Mouse (Mus musculus) lung, adult 2 months (tissue): Measurements from ENCODE around the gene Snapin.

Experiments
- CTCF ChIP-seq: fragments of 200-500 bp; IDR thresholded peaks from 2 replicates; pipeline ENCODE4 v1.5.1; 2011; ENCODE audit warnings: mild to moderate bottlenecking, low read length, control low read depth; ENCODE audit not compliant: insufficient read depth
- POLR2A ChIP-seq: fragments of 200-500 bp; IDR thresholded peaks from 2 replicates; pipeline ENCODE4 v1.6.1; 2011; ENCODE audit warnings: low read depth, mild to moderate bottlenecking, control low read depth, low read length, borderline replicate concordance; ENCODE audit errors: extremely low read depth

DNA sequence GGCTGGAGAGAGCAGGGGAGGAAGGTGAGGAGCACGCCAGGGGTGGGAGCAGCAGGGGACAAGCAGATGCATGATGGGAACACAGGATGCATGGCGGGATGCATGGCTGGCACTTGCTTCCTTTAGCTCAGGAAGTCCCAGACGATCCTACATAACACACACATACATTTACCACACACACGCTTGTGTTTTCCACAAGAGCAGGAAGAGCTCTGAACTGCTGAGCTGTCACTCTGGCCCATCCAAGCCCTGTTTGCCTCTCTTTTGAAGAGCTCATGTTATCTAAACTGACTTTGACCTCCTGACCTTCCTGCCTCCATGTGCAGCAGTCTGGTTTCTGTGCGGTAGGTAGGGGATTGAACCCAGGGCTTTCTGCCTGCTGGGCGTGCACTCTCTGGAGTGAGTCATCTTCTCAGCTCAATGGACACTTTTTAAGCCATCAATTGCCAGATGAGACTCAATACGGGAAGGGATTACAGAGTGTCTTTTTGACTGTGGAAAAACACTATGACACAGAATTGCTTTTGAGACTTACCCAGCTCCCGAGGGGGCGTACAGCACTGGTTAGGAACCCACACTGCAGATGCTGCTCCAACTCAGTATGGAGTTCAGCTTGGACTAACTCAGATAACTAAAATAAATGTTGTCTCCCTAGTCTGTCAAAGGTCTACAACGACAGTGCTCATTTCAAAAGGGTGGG lies 39.3 kb downstream of the Snapin start:
- TF ChIP-seq POLR2A (no peak), CTCF (no peak)
